Mouse (Mus musculus) liver, adult (tissue): ENCODE measurements around the gene Adcy9.

ENCODE experiments used
- GATA4 ChIP-seq: IDR thresholded peaks from 2 replicates; pipeline ENCODE4 v1.6.1; 2014; ENCODE audit warnings: mild to moderate bottlenecking, low read length; ENCODE audit not compliant: insufficient replicate concordance

Gene Adcy9

DNA sequence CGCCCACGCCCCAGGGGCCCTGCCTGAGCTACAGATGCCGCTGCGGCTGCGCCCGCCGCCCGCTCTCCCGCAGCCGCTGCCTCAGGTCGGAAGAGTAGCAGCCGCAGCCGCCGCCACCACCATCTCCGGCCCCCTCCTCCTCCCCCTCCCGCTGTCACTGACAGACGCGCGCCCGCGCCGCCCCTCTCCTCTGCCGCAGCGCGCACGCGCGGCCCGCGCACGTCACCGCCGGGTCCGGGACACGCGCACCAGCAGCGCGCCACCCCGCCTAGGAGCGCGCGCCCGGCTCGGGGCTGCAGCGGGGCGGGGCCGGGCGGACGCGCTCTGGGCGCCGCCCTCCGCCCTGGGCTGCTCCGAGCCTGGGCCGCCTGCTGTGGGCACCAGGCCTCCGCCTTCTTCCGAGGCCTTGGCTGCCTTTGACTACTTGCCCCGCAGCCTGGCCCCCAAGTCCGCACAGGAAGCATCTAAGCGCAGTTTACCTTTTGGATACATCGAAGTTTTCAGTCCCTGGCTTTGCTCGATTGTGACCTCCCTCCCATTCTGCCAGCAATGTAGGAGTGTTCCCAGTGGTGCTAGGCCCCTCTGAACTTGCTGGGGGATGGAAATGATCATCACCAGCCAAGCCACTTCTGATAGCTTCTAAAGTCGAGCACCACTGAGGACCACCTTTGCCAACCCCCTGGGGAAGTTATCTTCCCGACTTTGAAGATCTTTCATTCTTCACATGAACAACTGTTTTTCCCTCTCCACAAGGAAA, at the start of gene Adcy9:
TSS of gene Adcy9 (minus strand) at position 201 of the 757 bp plus-strand sequence.
- no peak for TF ChIP-seq GATA4

DNA sequence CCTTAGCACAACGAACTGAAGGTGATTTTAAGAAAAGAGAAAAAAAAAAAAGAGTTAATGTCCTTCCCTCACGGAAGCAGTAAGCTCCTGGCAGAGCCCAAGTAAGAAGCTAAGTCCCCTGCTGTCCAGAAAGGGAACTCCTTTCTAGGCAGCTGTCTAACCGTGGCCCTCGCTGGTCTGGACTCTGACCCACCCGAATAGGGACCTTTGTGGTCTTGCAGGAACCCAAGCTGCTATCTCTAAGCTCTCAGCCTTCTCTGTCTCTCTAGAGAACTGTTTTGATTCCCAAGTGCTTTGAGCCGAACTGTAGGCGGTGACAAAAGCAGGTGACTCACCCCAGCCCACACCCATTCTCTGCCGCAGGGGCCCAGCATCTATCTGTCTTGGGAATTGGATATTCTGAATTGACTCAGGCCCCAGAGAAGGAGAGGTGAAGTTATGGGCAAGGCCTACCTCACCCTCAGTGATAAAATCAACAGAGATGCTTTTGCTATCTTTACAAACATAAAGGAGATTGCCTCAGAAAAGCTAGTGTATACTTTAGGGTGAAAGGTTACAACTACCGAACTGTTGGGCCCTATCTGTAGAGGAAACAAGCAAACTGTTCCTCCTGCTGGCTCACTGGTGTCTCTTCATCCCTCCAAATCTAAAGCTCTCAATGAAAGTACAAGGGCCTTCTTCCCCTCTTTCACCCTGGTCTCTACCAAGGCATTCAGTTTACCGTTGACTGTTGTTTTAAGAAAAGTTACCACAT, 49.5 kb upstream of the Adcy9 start:
- no peak for TF ChIP-seq GATA4

DNA sequence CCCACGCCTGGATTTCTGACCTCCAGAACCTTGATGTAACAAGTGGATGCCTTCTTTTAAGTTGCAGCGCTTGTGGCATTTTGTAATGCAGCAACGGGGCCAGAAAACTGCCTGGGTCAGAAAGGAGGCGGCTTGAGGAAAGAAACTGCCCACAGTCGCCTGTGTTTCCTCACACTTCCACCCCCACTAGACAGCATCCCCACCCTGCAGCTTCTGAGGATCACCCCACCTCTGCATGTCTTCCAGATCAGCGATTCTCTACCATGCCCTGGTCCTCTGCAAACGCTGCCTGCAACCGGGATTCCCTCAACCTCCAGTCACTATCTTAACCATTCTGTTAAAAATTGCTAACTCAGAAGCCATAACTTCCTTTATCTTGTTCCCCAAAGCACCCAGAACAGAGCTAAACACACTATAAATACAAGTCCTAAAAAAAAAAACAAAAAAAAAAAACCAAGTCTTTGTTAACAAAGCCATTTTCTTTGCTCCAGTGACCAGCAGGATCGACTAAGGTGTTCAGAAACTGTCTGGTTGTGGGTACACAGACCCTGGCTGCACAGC, 44.3 kb upstream of the Adcy9 start:
- TF ChIP-seq GATA4, result no peak

DNA sequence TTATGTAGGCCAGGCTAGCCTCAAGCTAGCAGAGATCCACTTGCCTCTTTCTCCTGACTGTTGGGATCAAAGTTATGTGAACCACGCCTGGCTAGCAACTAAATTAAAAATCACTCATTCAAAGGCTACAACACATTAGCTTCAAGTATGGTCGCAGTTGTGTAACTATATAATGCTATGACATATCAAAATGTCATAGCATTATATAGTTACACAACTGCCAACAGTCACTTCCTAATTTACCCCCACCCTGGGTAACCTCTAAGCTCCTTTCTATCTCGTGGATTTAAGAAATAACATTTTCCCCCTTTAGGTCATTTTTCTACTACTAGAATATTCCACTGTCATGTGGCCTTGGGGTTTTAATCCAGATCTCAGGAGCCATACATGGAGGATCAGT, 37.6 kb upstream of the Adcy9 start:
- TF ChIP-seq GATA4, result no peak

DNA sequence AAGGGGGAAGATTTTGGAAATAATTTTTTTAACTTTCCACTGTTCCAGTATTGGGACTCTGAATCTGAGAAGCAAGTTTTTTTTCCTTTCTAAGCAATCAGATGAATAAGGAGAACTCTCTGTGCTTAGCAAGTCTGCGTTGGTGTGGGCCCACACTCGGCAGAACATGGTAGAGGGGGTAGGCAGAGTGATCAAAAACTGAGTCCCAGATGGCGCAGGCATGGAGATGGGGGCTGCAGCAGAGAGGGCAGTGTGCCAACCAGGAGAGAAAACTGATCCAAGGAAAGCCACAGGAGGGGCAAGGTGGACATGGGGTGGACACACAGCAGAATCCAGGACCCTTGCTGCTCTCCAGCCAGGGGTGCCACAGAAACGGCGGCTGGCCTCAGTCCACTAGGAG, 36.1 kb upstream of the Adcy9 start:
- TF ChIP-seq GATA4, result no peak

DNA sequence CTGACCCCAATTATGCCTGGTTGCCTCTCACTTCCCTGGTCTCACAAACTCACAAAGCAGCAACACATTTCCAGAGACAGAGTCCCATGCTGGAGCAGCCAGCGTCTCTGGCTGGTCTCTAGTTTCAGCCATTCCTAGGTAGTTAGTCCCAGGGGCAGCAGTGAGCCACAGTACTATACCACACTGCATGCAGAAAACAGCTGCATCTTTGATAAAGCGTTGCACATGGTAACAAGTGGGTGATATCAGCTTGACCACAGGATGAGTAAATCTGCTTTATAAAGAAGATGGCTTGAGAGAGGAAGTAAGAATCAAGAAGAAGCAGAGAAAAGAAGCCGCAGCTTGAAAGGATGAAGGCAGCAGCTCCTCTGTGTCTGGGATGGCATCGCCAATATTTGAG, 35.4 kb upstream of the Adcy9 start:
- TF ChIP-seq GATA4, result no peak

DNA sequence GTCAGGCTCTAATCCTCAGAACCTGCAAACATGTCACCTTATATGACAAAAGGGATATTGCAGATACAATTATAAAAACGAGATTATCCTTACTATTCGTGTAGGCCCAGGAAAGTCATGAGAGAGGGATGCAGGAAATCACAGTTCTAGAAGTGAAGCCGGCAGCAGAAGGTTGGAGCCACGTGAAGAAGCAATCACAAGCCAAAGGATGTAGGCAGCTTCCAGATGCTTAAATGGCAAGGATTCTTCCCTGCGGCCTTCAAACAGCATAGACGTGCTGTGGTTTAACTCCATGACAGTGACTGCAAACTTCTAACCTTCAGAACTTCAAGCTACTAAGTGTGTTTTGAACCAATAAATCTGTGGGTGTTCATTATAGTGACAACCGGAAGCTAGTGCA, 34.3 kb upstream of the Adcy9 start:
- TF ChIP-seq GATA4, result no peak

DNA sequence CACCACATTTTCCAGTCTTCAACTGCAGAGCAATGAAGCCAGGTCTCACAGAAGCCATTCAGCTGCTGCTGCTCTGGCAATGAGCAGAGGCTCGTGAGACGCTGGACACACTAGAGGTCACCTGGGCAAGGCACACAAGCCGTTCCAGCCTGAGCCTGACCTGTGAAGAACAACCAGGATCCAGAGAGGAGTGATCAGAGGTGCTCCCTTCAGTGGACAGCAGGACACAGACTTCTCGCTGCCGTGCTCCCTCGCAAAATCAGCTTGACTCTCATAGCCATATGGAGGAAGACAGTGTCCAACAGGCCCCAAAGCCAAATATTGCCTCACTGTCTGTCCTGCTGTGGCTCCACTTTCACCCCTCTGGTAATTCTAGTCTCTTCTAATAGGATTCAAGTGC, 29.1 kb upstream of the Adcy9 start:
- no peak for TF ChIP-seq GATA4

DNA sequence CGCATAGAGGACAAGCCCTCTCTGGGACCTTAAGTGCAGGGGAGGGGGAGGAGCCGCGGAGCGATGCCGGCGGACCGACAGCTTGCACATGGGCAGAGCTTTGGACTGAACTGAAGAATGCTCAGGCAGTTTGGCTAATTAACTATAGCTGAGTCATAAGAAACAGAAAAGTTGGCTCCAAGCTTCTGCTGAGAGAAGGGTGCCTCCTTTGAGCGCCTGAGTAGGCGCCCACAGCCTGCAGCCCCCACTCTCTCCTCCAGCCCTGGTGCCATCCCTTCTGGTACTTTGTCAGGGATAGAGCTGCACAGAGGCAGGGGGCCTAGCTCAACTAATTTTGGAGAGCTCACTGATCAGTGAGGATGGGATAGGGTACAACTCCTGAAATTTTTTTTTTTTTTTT, 27.9 kb upstream of the Adcy9 start:
- no peak for TF ChIP-seq GATA4

DNA sequence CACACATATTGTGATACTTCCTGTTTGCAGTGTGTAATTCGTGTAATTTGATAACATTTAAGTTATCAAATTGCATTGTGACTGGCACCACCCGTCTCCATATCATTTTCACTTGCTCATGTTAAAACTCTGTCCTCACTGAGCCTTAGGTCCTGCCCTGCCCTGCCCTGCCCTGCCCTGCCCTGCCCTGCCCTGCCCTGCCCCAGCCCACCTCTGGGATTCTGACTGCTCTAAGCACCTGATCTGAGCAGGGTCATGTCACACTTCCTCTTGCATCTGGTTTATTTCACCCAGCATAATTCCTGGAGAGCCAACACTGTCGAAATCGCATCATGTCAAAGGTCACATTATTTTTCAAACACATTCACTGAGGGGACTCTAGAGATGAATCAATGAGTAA, 26.1 kb upstream of the Adcy9 start:
- TF ChIP-seq GATA4, result no peak

DNA sequence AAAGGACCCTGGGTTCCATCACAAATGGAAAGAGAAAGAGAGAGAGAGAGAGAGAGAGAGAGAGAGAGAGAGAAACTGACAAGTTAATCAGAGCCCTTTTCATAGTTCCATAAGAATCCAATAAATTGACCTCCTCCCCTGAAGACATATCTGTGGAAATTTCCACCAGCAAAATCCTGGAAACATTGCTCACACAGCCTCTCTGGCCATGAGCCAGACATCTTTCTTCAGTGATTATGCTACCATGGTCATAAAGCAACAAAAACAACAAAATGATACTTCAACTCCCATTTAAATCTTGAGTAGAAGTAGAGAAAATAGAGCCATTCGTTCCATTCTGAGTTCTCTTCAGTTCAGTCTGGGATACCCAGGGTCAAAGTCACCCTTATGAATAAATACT, 24.1 kb upstream of the Adcy9 start:
- TF ChIP-seq GATA4, result no peak

DNA sequence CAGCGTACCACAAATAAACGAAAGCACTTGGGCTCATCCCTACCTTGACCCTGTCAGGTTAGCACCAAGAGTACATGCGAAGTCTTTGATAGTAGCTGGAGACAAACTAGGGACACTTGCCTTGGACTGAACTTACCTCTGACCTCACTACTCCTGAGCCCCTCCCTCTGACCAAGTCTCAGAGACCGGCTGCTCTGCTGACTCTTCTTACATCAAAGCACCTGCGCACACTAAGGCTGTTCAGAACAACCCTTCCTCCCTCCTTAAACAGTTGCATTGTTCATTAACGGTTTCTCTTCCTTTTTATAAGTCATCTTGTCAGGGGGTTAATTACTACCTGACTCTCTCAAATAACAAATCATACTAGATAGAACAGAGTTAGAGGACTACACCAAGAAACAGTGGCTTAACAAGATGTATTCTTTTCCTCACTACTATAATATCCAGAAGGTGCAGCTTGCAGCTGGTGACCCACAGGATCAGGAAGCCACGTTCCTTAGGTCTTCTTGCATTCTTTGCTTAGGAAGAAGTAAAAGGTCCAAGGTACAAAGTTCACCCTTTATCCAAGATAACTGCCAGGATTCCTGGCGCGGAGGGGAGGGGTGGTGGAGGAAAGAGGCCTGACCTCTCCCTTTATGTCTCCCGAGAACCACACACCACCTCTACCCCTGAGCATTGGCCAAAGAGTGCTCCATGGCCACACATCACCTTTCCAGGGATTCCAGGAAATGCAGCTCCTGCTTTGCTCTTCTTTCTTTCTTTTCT, 19.2 kb upstream of the Adcy9 start:
- no peak for TF ChIP-seq GATA4

DNA sequence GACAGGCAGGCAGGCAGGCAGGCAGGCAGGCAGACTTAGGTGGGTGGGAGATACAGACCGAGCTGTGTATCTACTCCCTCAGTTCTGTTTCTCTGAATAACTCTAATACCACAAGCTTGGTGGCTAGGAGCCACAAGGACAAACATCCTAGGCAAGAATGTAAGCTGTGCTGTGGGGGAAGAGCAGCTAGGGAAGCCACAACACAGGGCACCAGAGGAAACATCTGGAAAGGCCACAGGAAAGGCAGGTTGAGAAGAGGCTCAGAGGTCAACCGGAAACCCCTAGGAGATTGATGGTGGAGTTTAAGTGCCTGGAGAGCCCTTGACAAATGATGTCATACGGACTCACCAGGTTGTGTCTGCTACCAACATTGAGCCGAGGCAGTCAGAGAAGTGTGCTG, 16.4 kb upstream of the Adcy9 start:
- no peak for TF ChIP-seq GATA4

DNA sequence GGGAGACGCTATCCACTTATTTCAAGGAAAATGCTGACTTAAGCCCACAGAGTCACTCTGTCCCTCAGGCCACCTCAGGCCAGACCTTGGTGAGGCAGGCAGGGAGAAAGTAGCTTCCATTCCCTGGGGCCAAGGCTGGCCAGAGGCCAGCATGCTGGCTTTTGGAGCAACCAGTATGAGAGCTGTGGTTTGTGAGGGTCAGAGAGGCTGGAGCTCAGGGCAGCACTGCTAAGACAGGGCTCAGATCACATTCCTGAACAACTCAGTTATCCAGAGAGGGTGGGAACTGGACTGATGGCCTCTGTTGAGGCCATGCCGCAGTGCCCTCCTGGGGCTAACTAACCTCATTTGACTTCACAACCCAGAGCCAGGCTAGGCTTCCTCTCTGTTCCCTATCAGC, 15.1 kb upstream of the Adcy9 start:
- no peak for TF ChIP-seq GATA4

DNA sequence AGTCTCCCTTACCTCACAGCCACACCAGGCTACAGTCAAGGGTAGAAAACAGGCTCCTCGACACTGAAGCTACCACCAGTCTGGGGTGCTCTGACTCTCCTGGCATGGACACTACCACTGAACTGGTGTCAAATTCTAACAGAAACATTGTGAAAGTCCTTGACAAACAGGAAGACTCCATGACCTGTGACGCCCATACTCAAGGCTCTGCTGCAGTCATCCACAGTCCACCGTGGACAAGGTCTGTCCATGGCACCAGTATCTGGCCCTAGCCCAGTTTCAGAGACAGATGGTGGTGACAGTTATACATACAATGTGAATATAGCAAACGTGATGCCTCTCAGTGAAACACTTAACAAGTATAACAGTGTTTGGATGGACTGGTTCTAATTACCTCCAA, 11.5 kb upstream of the Adcy9 start:
- TF ChIP-seq GATA4, result no peak

DNA sequence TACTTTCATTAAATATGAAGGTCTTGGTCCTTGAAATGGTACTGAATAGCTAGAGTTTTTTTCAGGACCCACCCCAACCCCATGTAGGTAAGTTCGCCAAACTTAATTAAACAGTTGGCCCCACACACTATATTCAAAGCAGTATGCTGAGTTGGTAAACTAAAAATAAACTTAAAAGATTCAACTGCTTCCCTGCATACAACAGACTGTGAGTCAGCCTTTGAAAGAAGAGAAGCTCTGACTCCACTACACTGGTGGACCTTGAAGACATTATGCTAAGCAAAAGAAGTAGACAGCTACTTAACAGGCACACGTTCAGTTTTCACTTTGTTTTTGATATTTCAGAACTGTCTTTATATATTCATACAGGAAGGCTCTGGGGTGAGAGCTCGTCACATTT, 10.7 kb upstream of the Adcy9 start:
- TF ChIP-seq GATA4, result no peak

DNA sequence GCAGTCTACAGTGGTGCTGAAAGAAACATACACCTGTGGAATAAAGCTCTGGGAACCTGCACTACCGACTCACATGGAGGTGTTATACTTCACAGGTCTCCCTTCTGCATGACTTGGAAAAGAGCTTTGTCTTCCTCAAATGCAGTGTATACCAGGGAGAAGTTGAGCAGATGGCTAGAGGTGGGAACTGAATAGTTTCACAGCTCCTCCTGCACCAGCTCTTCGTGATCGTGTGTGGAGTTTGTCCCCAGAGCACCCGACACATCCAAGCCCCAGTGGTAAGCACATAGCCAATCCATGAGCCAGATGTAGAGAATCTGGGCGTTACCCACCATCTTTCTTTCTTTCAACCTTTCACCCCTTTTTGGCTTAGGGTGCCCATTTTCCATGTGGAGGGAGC, 9.9 kb upstream of the Adcy9 start:
- TF ChIP-seq GATA4, result no peak
